Mouse (Mus musculus) urinary bladder, postnatal 4 days (tissue): ENCODE measurements around the gene Dock4.
"Not testable (repeated sequence)": the region's sequence is repeated elsewhere in the genome, so short reads cannot be mapped to it uniquely, and the experiment has no call there.

Experiments
- DNase-seq, 2 experiments: peaks; one replicate each; pipeline ENCODE4 v3.0.0; 2021 to 2022; ENCODE audit warnings: low spot score in 2 of 2

Dock4 gene

GRCm38 (mm10) chr12:40823631-40824030, 377.9 kb downstream of the Dock4 start:
- no peak for DNase-seq

DNA sequence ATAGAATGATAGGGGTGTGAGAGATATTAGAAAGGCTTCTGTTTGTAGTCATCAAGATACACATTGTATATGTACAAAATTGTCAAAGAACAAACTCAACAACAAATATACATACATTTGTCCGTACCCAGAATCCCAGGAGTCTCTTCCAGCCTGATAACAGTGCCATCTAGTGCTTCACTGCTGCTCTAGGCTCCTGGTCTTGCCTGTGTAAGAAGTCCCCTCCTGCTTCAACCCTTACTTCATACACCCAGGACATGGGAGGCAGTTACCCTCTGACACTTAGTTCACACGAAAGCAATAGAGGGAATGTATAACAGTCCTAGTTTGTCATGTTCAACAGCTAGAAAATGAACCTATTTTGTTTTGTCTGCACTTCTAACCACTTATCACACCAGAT, 378.5 kb downstream of the Dock4 start:
- DNase-seq, result no peak

DNA sequence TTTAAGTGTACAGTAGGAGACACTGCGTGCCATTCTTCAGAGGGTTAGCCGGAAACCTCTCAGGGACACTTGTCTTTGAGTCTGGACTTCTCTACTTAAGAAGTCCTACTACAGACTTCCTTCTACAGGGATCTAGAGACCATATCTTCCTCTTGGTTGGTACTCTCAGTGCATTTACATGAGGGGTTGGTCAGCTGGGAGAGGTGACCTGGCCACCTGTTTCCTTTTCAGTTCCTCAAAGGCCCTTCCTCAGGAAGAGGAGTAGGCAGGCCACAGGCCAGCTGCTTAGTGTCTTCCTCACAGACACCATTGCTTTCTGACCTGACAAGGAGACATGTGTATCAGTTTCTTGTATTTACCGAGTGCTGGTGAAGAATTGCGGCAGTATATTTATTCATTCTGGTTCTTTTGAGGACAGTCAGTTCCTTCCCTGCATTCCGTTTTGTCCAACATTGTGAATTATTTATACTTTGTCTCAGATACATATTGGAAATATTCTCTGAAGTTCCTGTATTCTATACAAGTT, 380.2 kb downstream of the Dock4 start:
- no peak for DNase-seq

DNA sequence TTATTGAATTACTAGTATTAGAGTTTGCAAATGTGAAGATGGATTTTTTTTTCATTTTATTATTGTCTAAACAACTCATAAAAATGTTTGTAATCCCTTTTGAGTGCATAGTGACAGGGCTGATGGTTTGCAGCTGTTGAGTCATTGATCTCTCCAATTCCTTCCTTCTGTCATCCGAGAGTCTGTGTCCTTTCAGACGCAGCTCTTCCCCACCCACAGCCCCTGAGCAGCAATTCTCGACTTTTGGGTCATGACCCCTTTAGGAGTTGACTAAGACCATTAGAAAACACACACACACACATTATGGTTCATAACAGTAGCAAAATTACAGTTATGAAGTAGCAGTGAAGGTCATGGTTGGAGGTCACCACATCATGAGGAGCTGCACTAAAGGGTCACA, 380.7 kb downstream of the Dock4 start:
- DNase-seq, result no peak

GRCm38 (mm10) chr12:40828025-40828424, 382.3 kb downstream of the Dock4 start:
- DNase-seq, result no peak

DNA sequence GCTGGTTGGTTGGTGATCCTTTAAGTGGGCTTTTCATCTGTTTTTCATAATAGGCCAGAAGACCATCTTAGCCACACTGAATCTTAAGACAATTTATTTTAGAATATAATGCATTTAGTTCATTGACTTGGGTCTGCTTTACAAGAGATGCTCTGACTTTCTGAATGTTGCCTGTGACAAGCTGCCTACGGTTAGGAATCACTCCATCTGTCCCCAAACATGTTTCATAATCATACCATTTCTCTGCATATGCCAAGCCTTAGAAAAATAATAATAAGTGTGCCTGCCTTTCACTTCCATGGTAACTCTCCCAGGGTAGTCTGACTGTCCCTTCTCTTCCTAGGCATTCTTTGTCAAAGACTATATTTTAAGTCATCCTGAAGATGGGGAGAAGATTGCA, 383.5 kb downstream of the Dock4 start:
- no peak for DNase-seq

GRCm38 (mm10) chr12:40832157-40832556, 386.4 kb downstream of the Dock4 start:
- no peak for DNase-seq

- no peak for DNase-seq
Measured at GRCm38 (mm10) chr12:40836924-40837323, 391.2 kb downstream of the Dock4 start.

DNA sequence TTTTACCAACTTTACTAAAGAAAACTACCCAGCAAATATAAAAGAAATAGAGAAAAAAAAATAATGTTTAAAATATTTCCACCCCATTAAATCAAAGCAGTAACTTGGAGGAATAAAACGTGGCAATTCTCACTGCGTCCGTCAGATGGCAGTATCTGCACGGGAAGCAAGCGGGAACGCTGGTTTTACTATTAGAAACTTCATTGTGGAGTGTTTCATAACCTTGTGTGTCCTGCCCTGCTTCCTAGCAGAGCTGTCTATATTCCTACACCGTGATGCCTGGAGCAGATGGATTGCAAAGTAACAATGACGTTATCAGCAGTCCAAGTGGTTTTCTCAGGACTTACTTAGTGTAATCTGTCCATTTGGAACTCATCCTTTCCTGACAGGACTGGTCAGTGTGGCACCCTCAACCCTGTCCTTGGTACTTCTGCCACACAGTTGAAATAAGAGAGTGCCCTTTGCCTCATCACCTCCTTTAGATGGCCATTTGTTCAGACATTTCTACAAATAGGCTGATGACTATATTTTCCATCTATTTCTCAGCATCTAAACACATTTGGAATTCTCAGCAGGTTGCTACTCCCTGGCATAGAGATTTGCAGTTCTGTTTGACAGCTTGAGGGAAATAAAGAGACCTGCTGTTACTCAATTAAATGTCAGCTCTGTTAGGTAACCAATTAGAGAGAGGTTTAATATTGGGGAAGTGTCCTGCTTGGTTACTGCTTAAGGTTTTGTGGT, 392.0 kb downstream of the Dock4 start:
- DNase-seq, result peak in 1 of 2 experiments; percentile 30

- no peak for DNase-seq
Measured at GRCm38 (mm10) chr12:40838338-40838695, 392.6 kb downstream of the Dock4 start.

GRCm38 (mm10) chr12:40838940-40839339, 393.2 kb downstream of the Dock4 start:
- no peak for DNase-seq

GRCm38 (mm10) chr12:40839817-40840216, 394.1 kb downstream of the Dock4 start:
- DNase-seq, result no peak

- DNase-seq, result no peak
Measured at GRCm38 (mm10) chr12:40842251-40842988, 396.7 kb downstream of the Dock4 start.

DNA sequence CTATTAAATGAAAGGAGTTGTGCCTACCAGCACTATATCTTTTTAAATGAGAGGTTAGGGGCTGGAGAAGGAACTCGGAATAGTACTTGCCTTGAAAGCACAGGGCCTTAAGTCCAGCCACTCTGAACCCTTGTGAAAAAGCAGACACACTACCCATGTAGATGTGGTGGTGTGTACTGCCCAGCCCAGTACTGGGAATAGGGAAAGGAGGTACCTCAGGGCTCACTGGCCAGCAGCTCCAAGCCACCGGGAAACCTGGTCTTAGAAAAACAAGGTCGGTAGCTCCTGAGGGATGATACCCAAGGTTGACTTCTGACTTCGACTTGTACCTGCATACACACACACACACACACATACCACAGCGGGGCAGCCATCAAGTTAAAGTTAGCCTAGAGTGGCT, 397.2 kb downstream of the Dock4 start:
- DNase-seq, result no peak

GRCm38 (mm10) chr12:40843474-40844080, 397.8 kb downstream of the Dock4 start:
- DNase-seq, result no peak

DNA sequence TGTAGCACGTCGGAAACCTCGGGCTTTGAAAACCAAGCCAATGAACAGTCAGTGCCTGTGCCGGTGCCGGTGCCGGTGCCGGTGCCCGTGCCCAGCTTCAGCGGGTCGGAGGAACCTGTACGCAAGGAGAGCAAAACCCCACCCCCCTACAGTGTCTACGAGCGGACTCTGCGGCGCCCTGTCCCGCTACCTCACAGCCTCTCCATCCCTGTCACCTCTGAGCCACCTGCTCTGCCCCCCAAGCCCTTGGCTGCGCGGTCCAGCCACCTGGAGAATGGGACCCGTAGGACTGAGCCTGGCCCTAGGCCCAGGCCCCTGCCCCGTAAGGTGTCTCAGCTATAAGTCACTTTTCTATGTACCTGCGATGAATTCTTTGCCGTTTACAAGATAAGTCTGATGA, 398.6 kb downstream of the Dock4 start:
- no peak for DNase-seq

DNA sequence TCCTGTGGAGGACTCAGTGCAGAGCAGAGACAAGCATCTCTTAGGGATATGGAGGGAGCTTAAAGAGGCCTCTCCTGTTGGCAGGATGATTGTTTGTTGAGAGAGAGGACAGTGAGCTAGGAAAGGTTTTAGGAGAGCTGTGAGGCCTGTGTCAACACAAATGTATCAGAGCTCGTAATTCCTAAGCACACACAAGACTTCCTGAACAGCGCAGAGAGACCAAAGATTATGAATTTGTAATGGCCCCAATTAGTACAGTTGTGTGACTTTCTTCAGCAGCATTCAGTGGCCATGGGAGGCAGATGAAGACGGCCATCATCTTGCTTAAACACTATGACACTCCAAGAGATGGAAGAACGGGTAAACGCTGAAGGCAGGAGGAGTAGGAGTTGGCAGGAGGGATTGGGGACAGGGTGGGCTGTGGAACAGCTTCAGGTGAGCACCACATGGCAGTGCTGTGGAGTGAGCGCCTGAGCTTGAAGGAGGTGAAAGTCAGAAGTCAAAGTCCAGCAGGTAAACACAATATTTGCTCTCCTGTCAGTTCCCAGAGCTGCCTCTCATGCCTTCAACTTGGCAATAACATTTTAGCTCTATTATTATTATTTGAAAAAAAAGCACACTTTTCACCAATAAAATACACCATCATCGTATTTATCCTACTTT, 409.1 kb downstream of the Dock4 start:
- no peak for DNase-seq

- no peak for DNase-seq
Measured at GRCm38 (mm10) chr12:40857466-40857865, 411.7 kb downstream of the Dock4 start.

DNA sequence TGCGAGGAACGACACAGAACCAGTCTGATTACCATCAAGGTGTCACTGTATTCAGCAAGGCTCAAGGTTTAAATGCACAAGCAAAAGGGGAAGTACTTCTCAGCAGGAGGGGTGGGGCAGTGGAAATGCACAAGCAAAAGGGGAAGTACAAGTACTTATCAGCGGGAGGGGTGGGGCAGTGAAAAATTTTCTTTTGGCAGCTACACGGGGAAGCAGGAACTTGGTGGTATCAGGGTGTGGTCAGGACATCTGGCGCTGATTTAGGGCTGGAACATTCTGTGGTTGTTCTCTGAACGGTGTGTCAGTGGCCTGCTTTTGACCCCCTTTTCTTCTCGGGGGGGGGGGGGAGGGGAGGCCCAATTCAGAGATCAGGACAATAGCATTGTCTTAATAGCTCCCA, 413.0 kb downstream of the Dock4 start:
- DNase-seq, result not testable (repeated sequence)

- DNase-seq, result no peak
Measured at GRCm38 (mm10) chr12:40870387-40870786, 424.6 kb downstream of the Dock4 start.

DNA sequence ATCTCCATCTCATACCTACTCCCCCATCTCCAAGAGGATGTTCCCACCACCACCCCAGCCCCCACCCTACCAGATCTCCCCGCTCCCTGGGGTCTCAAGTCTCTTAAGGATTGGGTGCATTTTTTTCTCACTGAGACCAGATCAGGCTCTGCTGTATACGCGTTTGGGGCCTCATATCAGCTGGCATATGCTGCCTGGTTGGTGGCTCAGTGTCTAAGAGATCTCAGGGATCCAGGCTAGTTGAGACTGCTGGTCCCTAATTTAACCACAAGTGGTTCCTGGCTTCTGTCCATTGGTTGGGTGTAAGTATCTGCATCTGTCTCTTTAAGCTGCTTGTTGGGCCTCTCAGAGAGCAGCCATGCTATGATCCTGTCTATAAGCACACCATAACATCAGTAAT, 427.0 kb downstream of the Dock4 start:
- DNase-seq, result no peak

- not testable (repeated sequence) for DNase-seq
Measured at GRCm38 (mm10) chr12:40873267-40873666, 427.5 kb downstream of the Dock4 start.
